ENCODE assay signal across 9 mouse cellular contexts in the genomic region with DNA sequence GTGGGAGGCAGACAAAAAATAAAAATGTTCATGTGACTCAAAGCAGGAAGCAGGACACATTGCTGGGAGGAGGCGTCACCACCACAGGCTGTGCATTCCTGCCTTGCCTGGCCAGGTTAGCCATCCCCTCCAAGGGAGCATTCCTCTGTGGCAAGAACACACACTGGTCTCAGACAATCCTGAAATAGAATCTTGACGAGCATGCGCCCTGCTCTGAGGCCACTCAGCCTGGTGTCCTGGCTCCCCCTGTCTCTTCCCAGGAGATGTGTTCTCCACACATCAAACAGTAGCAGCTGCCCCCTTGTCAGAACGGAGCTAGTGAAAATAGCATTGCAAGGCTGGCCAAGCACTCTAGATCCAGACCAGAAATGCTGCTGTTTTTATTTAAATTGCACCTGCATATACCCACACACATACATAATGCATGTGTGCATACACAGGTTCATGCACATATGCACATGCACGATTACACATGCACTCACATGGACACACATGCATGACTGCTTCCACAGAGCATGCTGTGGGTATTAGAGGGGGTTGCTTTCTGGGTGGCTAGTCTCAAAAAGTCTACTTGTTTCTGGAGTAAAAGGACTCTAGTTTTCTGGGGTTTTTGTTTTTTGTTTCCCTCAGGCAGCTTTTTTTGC.
A peak's percentile ranks its signal among the peaks of the same experiment; 100 is the strongest.
DNase-seq lines count a peak whose midpoint lies in the region; ATAC-seq and TF ChIP-seq lines count a peak whose summit lies in the region.
"Had no signal": no experiment of that assay in that cellular context is flagged by ENCODE, and none has a peak within 500 bp of the region (broad histone marks: within the 10 kb centered on the region; RNA-seq: fewer than 3 reads in every experiment).

No protein-coding gene starts in this region.

- WGBS in hindbrain, embryonic 10.5 days: 19% methylated on average over 5 of the region's 5 CpGs
- WGBS in lung, embryonic 14.5 days: 17% methylated on average over 5 of the region's 5 CpGs
- WGBS in olfactory bulb, adult 2 months: 10% methylated on average over 5 of the region's 5 CpGs

- peak overlapping the region; percentile 91 for H3K27ac ChIP-seq in hindbrain, embryonic 10.5 days
- H3K27ac ChIP-seq in lung, embryonic 14.5 days (ENCODE audit: low read depth): peak overlapping the region; percentile 94
- H3K27ac ChIP-seq in olfactory bulb, adult 2 months (ENCODE audit: insufficient read depth, low read depth, low read length): peak overlapping the region; percentile 94

- peak overlapping the region; percentile 50 for H3K4me2 ChIP-seq in lung, embryonic 14.5 days

- peak overlapping the region; percentile 29 for H3K4me3 ChIP-seq in hindbrain, embryonic 10.5 days
- H3K4me3 ChIP-seq in lung, embryonic 14.5 days (ENCODE audit: low read depth, low read length): no peak overlapping the region
- H3K4me3 ChIP-seq in olfactory bulb, adult 2 months (ENCODE audit: insufficient read depth, low read depth, low read length): no peak overlapping the region
- H3K4me3 ChIP-seq: erythroblast, embryonic 14.5 days had no signal

- peak; percentile 67 for DNase-seq in ZHBTc4 (ENCODE audit: low read depth, low spot score)
- peak; percentile 84 for DNase-seq in cerebellum, adult 9-10 months
- peak; percentile 75 to 78 for DNase-seq in frontal cortex, adult 2 months (ENCODE audit: extremely low spot score in 1 of 2, low spot score in 1 of 2)
- peak; percentile 72 for DNase-seq in hindbrain, embryonic 10.5 days (ENCODE audit: low spot score)
- peak; percentile 62 to 67 for DNase-seq in layer of hippocampus, postnatal 10 days (ENCODE audit: low spot score in 2 of 2)
- peak; percentile 87 for DNase-seq in lung, embryonic 14.5 days
- no peak for DNase-seq in spleen, postnatal 4 days (ENCODE audit: low spot score in 2 of 2)

- ATAC-seq in lung, embryonic 14.5 days (ENCODE audit: insufficient read depth): peak; percentile 89

- no peaks in the 10 kb centered on the region for H3K36me3 ChIP-seq in hindbrain, embryonic 10.5 days
- no peaks in the 10 kb centered on the region for H3K36me3 ChIP-seq in lung, embryonic 14.5 days (ENCODE audit: insufficient read depth)

- H3K9ac ChIP-seq in lung, embryonic 14.5 days: peak overlapping the region; percentile 29

- TF ChIP-seq CTCF in lung, embryonic 14.5 days (IDR thresholded peaks at IDR 0.05; ENCODE audit: low read depth): peak; percentile 79
- no peak; the same call in 1 of the 2 replicates for TF ChIP-seq CTCF in olfactory bulb, adult 2 months (IDR thresholded peaks at IDR 0.05; ENCODE audit: insufficient read depth, low read depth, low read length)

- H3K4me1 ChIP-seq in hindbrain, embryonic 10.5 days (replicated peaks): peaks cover 55% of the 10 kb centered on the region
- peaks cover 45% of the 10 kb centered on the region for H3K4me1 ChIP-seq in lung, embryonic 14.5 days (ENCODE audit: insufficient read depth)
- peaks cover 13% of the 10 kb centered on the region for H3K4me1 ChIP-seq in olfactory bulb, adult 2 months (ENCODE audit: control insufficient read depth, insufficient read depth, low read length)

- no peaks in the 10 kb centered on the region for H3K27me3 ChIP-seq in hindbrain, embryonic 10.5 days (ENCODE audit: insufficient read depth, poor library complexity, severe bottlenecking)
- H3K27me3 ChIP-seq in lung, embryonic 14.5 days (ENCODE audit: insufficient read depth, low read length): no peaks in the 10 kb centered on the region

- no peak for TF ChIP-seq POLR2A in olfactory bulb, adult 2 months (IDR thresholded peaks at IDR 0.05; ENCODE audit: insufficient read depth, low read depth, low read length)

- H3K9me3 ChIP-seq in hindbrain, embryonic 10.5 days: no peaks in the 10 kb centered on the region
- no peaks in the 10 kb centered on the region for H3K9me3 ChIP-seq in lung, embryonic 14.5 days (ENCODE audit: low read depth, low read length)

Comparison
In these comparisons a context has a peak if more than half of its experiments do, and no peak if none do; other contexts are left out.
1. DNase-seq: peak in ZHBTc4 (single experiment), cerebellum, adult 9-10 months (single experiment), frontal cortex, adult 2 months (2 of 2), hindbrain, embryonic 10.5 days (single experiment), layer of hippocampus, postnatal 10 days (2 of 2) and lung, embryonic 14.5 days (single experiment); none in spleen, postnatal 4 days (0 of 2).
2. Peak in every context shown above with its lines, with median percentiles within 50 percentile points of each other: H3K27ac ChIP-seq.